Mouse (Mus musculus) bone marrow, adult 2 months (tissue): ENCODE measurements around the gene Sh3d19.

Source experiments
- CTCF ChIP-seq: fragments of 200-500 bp; IDR thresholded peaks from 2 replicates; pipeline ENCODE4 v1.5.1; 2011; ENCODE audit warnings: low read length, control low read depth; ENCODE audit not compliant: control insufficient read depth, insufficient read depth
- POLR2A ChIP-seq: fragments of 200-500 bp; IDR thresholded peaks from 2 replicates; pipeline ENCODE4 v1.6.1; 2011; ENCODE audit warnings: low read depth, mild to moderate bottlenecking, control low read depth, low read length, borderline replicate concordance; ENCODE audit not compliant: control insufficient read depth

- TF ChIP-seq CTCF, result no peak
- TF ChIP-seq POLR2A, result no peak
These were observed 105.8 kb downstream of the Sh3d19 start for GRCm38 (mm10) chr3:86076511-86077283.
